Mouse (Mus musculus): ENCODE measurements around the gene Gm20662. TPM values are rescaled to one million over a fixed set of nuclear protein-coding genes. Genes with fewer than 3 reads are reported as not detected.

Gene Gm20662
- polyA plus RNA-seq, 1 experiment from 2014 or later, result not detected

- 46% methylated on average over 17 of the region's 17 CpGs for WGBS
- Histone ChIP-seq H3K4me1 (ENCODE audit: control insufficient read depth, insufficient read depth, low read length) (peaks cover 11% of the 10 kb centered on the region), H3K9me3 (ENCODE audit: control insufficient read depth, low read length) (no peaks in the 10 kb centered on the region), H3K27me3 (ENCODE audit: control insufficient read depth, insufficient read depth, low read length) (no peaks in the 10 kb centered on the region), H3K4me2 (ENCODE audit: low read depth, low read length) (peak overlapping the region; percentile 87), H3K27ac (ENCODE audit: low read depth, low read length) (peak overlapping the region; percentile 69), H3K9ac (replicated peaks; ENCODE audit: low read depth, low read length) (no peak overlapping the region), H3K36me3 (ENCODE audit: control insufficient read depth, insufficient read depth, low read length) (peaks cover 28% of the 10 kb centered on the region; the same call in 1 of the 2 replicates), H3K4me3 (ENCODE audit: low read depth, low read length) (peak overlapping the region; percentile 54)
- no peak for ATAC-seq (ENCODE audit: low read depth)
Observed at GRCm38 (mm10) chr9:108047601-108048565, 51.7 kb downstream of the Gm20662 start.

GRCm38 (mm10) chr9:108048566-108048955, 52.4 kb downstream of the Gm20662 start:
- H3K4me2 ChIP-seq (ENCODE audit: low read depth, low read length), result peak overlapping the region; percentile 87
- H3K4me1 ChIP-seq (ENCODE audit: control insufficient read depth, insufficient read depth, low read length), result peaks cover 11% of the 10 kb centered on the region
- no peaks in the 10 kb centered on the region for H3K9me3 ChIP-seq (ENCODE audit: control insufficient read depth, low read length)
- H3K4me3 ChIP-seq (ENCODE audit: low read depth, low read length), result peak overlapping the region; percentile 54
- peak; percentile 38 for ATAC-seq (ENCODE audit: low read depth)
- H3K27ac ChIP-seq (ENCODE audit: low read depth, low read length), result peak overlapping the region; percentile 69
- H3K27me3 ChIP-seq (ENCODE audit: control insufficient read depth, insufficient read depth, low read length), result no peaks in the 10 kb centered on the region
- WGBS, result 2% methylated on average over 19 of the region's 19 CpGs
- H3K36me3 ChIP-seq (ENCODE audit: control insufficient read depth, insufficient read depth, low read length), result peaks cover 24% of the 10 kb centered on the region; the same call in 1 of the 2 replicates
- peak overlapping the region; percentile 50 for H3K9ac ChIP-seq (replicated peaks; ENCODE audit: low read depth, low read length)

GRCm38 (mm10) chr9:108049016-108049455, 52.9 kb downstream of the Gm20662 start, which contains the start of gene Gmppb:
TSS of gene Gmppb (plus strand) at chr9:108049242.
- Histone ChIP-seq H3K36me3 (ENCODE audit: control insufficient read depth, insufficient read depth, low read length) (peaks cover 29% of the 10 kb centered on the region; the same call in 1 of the 2 replicates), H3K4me1 (ENCODE audit: control insufficient read depth, insufficient read depth, low read length) (peaks cover 11% of the 10 kb centered on the region), H3K27me3 (ENCODE audit: control insufficient read depth, insufficient read depth, low read length) (no peaks in the 10 kb centered on the region), H3K9me3 (ENCODE audit: control insufficient read depth, low read length) (no peaks in the 10 kb centered on the region), H3K9ac (replicated peaks; ENCODE audit: low read depth, low read length) (peak within 1 kb of the TSS; percentile 60), H3K27ac (ENCODE audit: low read depth, low read length) (peak within 1 kb of the TSS; percentile 70), H3K4me2 (ENCODE audit: low read depth, low read length) (peak within 1 kb of the TSS; percentile 87), H3K4me3 (ENCODE audit: low read depth, low read length) (peak within 1 kb of the TSS; percentile 54)
- peak; percentile 95 for ATAC-seq (ENCODE audit: low read depth)
- WGBS, result under 1% methylated on average over 34 of the region's 39 CpGs

- peak; percentile 2; the same call in 1 of the 2 replicates for ATAC-seq (ENCODE audit: low read depth)
- Histone ChIP-seq H3K4me2 (ENCODE audit: low read depth, low read length) (peak overlapping the region; percentile 87), H3K4me3 (ENCODE audit: low read depth, low read length) (peak overlapping the region; percentile 54), H3K9me3 (ENCODE audit: control insufficient read depth, low read length) (no peaks in the 10 kb centered on the region), H3K4me1 (ENCODE audit: control insufficient read depth, insufficient read depth, low read length) (peaks cover 11% of the 10 kb centered on the region), H3K27me3 (ENCODE audit: control insufficient read depth, insufficient read depth, low read length) (no peaks in the 10 kb centered on the region), H3K27ac (ENCODE audit: low read depth, low read length) (peak overlapping the region; percentile 70; the same call in 1 of the 2 replicates), H3K9ac (replicated peaks; ENCODE audit: low read depth, low read length) (peak overlapping the region; percentile 60), H3K36me3 (ENCODE audit: control insufficient read depth, insufficient read depth, low read length) (peaks cover 34% of the 10 kb centered on the region; the same call in 1 of the 2 replicates)
- 42% methylated on average over 15 of the region's 15 CpGs for WGBS
Observed at GRCm38 (mm10) chr9:108049561-108050251, 53.6 kb downstream of the Gm20662 start.

GRCm38 (mm10) chr9:108051184-108051930, 55.2 kb downstream of the Gm20662 start:
- ATAC-seq (ENCODE audit: low read depth), result no peak
- no peak overlapping the region for H3K4me3 ChIP-seq (ENCODE audit: low read depth, low read length)
- H3K4me2 ChIP-seq (ENCODE audit: low read depth, low read length), result no peak overlapping the region
- H3K9ac ChIP-seq (replicated peaks; ENCODE audit: low read depth, low read length), result no peak overlapping the region
- no peaks in the 10 kb centered on the region for H3K9me3 ChIP-seq (ENCODE audit: control insufficient read depth, low read length)
- peaks cover 33% of the 10 kb centered on the region for H3K36me3 ChIP-seq (ENCODE audit: control insufficient read depth, insufficient read depth, low read length)
- no peaks in the 10 kb centered on the region for H3K27me3 ChIP-seq (ENCODE audit: control insufficient read depth, insufficient read depth, low read length)
- 97% methylated on average over 15 of the region's 15 CpGs for WGBS
- no peak overlapping the region for H3K27ac ChIP-seq (ENCODE audit: low read depth, low read length)
- H3K4me1 ChIP-seq (ENCODE audit: control insufficient read depth, insufficient read depth, low read length), result peaks cover 11% of the 10 kb centered on the region

GRCm38 (mm10) chr9:108051931-108052220, 55.7 kb downstream of the Gm20662 start:
- H3K4me1 ChIP-seq (ENCODE audit: control insufficient read depth, insufficient read depth, low read length), result peaks cover 11% of the 10 kb centered on the region
- no peaks in the 10 kb centered on the region for H3K9me3 ChIP-seq (ENCODE audit: control insufficient read depth, low read length)
- no peak for ATAC-seq (ENCODE audit: low read depth)
- H3K36me3 ChIP-seq (ENCODE audit: control insufficient read depth, insufficient read depth, low read length), result peaks cover 28% of the 10 kb centered on the region
- no peak overlapping the region for H3K27ac ChIP-seq (ENCODE audit: low read depth, low read length)
- WGBS, result 83% methylated on average over 4 of the region's 4 CpGs
- no peak overlapping the region for H3K9ac ChIP-seq (replicated peaks; ENCODE audit: low read depth, low read length)
- no peak overlapping the region for H3K4me2 ChIP-seq (ENCODE audit: low read depth, low read length)
- no peaks in the 10 kb centered on the region for H3K27me3 ChIP-seq (ENCODE audit: control insufficient read depth, insufficient read depth, low read length)
- H3K4me3 ChIP-seq (ENCODE audit: low read depth, low read length), result no peak overlapping the region

DNA sequence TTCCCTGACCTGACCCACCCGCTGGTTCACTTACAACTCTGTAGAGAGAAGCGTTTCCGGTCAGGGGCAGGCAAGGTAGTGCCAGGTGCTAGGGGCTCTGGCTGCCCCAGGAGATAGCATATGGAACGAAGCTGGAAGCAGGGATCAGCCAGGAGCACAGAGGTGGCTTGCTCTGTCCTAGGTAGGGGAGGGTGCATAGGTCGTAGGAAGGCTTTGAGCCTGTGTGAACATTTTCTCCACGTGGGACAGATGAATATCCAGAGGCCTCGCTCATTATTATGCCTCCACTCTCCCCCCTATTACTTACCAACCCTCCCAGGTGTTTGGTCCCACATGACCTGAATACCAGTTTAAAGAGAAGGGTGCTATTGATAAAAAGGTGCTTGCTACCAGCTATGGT, 56.3 kb downstream of the Gm20662 start:
- Histone ChIP-seq H3K4me2 (ENCODE audit: low read depth, low read length) (no peak overlapping the region), H3K36me3 (ENCODE audit: control insufficient read depth, insufficient read depth, low read length) (peaks cover 27% of the 10 kb centered on the region), H3K27me3 (ENCODE audit: control insufficient read depth, insufficient read depth, low read length) (no peaks in the 10 kb centered on the region), H3K9ac (replicated peaks; ENCODE audit: low read depth, low read length) (no peak overlapping the region), H3K4me3 (ENCODE audit: low read depth, low read length) (no peak overlapping the region), H3K27ac (ENCODE audit: low read depth, low read length) (no peak overlapping the region), H3K4me1 (ENCODE audit: control insufficient read depth, insufficient read depth, low read length) (peaks cover 11% of the 10 kb centered on the region), H3K9me3 (ENCODE audit: control insufficient read depth, low read length) (no peaks in the 10 kb centered on the region)
- no peak for ATAC-seq (ENCODE audit: low read depth)
- 75% methylated on average over 7 of the region's 7 CpGs for WGBS

GRCm38 (mm10) chr9:108052885-108053664, 56.9 kb downstream of the Gm20662 start, which contains the start of gene Amigo3:
TSS of gene Amigo3 (plus strand) at chr9:108053159.
- no peaks in the 10 kb centered on the region for H3K27me3 ChIP-seq (ENCODE audit: control insufficient read depth, insufficient read depth, low read length)
- H3K27ac ChIP-seq (ENCODE audit: low read depth, low read length), result no peak within 1 kb of the TSS
- H3K4me3 ChIP-seq (ENCODE audit: low read depth, low read length), result no peak within 1 kb of the TSS
- H3K9ac ChIP-seq (replicated peaks; ENCODE audit: low read depth, low read length), result no peak within 1 kb of the TSS
- peaks cover 11% of the 10 kb centered on the region for H3K4me1 ChIP-seq (ENCODE audit: control insufficient read depth, insufficient read depth, low read length)
- peaks cover 27% of the 10 kb centered on the region for H3K36me3 ChIP-seq (ENCODE audit: control insufficient read depth, insufficient read depth, low read length)
- no peak within 1 kb of the TSS for H3K4me2 ChIP-seq (ENCODE audit: low read depth, low read length)
- H3K9me3 ChIP-seq (ENCODE audit: control insufficient read depth, low read length), result no peaks in the 10 kb centered on the region
- ATAC-seq (ENCODE audit: low read depth), result peak; percentile 15
- 53% methylated on average over 20 of the region's 20 CpGs for WGBS

Data from neural tube, embryonic 14.5 days (tissue).